Mouse (Mus musculus): ENCODE results near the gene Ttc26.
"Not testable (repeated sequence)": the region's sequence is repeated elsewhere in the genome, so short reads cannot be mapped to it uniquely, and the experiment has no call there.

Ttc26 gene

GRCm38 (mm10) chr6:38456425-38456824 is 75.2 kb downstream of the Ttc26 start:
- DNase-seq (ENCODE audit: low spot score in 2 of 2), result not testable (repeated sequence)

GRCm38 (mm10) chr6:38458075-38458474 is 76.8 kb downstream of the Ttc26 start:
- no peak for DNase-seq (ENCODE audit: low spot score in 2 of 2)

GRCm38 (mm10) chr6:38469591-38469990 is 88.3 kb downstream of the Ttc26 start:
- no peak for DNase-seq (ENCODE audit: low spot score in 2 of 2)
